Mouse (Mus musculus): ENCODE data around the gene Dip2b.

- no peak for TF ChIP-seq CTCF (IDR thresholded peaks at IDR 0.05)
- TF ChIP-seq POLR2A (IDR thresholded peaks at IDR 0.05; ENCODE audit: insufficient read depth, low read depth, low read length): no peak
Observed at GRCm38 (mm10) chr15:100188962-100189404, 150.5 kb downstream of the Dip2b start.
